Mouse (Mus musculus): ENCODE results near the gene Nfix. TPM values are rescaled to one million over a fixed set of nuclear protein-coding genes. Genes with fewer than 3 reads are reported as not detected.

Nfix gene
- polyA plus RNA-seq, 1 experiment: 18.2 TPM

- no peaks in the 10 kb centered on the region for H3K4me1 ChIP-seq (replicated peaks; ENCODE audit: control insufficient read depth, insufficient read depth, low read length)
- H3K36me3 ChIP-seq (ENCODE audit: control insufficient read depth, insufficient read depth, low read length): no peaks in the 10 kb centered on the region
- TF ChIP-seq CTCF (IDR thresholded peaks at IDR 0.05; ENCODE audit: borderline replicate concordance, control insufficient read depth, extremely low read depth, insufficient read depth, low read length, poor library complexity) (no peak), POLR2A (IDR thresholded peaks at IDR 0.05; ENCODE audit: control insufficient read depth, extremely low read depth, insufficient read depth, low read length, poor library complexity) (no peak)
- no peak overlapping the region for H3K4me3 ChIP-seq (ENCODE audit: control insufficient read depth, insufficient read depth, low read length)
- H3K27ac ChIP-seq (ENCODE audit: control insufficient read depth, insufficient read depth, low read length): no peak overlapping the region
- no peak for DNase-seq
- 86% methylated on average over 38 of the region's 38 CpGs for WGBS
- H3K27me3 ChIP-seq (ENCODE audit: control insufficient read depth, insufficient read depth, low read length): peaks cover 7% of the 10 kb centered on the region; the same call in 1 of the 2 replicates
These were observed 14.1 kb downstream of the Nfix start for GRCm38 (mm10) chr8:84785756-84786677.

DNA sequence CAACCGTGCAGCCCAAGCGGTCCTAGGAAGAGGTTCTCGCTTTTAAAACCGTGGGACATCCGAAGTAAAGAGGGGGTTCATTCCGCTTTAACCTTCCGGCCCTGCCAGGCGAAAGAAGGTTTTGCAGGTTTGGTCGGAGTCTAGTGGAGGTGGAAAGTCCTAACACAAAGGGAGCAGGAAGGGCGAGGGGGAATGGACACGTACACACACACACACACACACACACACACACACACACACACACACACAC, 14.7 kb downstream of the Nfix start:
- WGBS: 89% methylated on average over 11 of the region's 11 CpGs
- H3K36me3 ChIP-seq (ENCODE audit: control insufficient read depth, insufficient read depth, low read length): no peaks in the 10 kb centered on the region
- TF ChIP-seq CTCF (IDR thresholded peaks at IDR 0.05; ENCODE audit: borderline replicate concordance, control insufficient read depth, extremely low read depth, insufficient read depth, low read length, poor library complexity) (no peak), POLR2A (IDR thresholded peaks at IDR 0.05; ENCODE audit: control insufficient read depth, extremely low read depth, insufficient read depth, low read length, poor library complexity) (no peak)
- H3K4me1 ChIP-seq (replicated peaks; ENCODE audit: control insufficient read depth, insufficient read depth, low read length): no peaks in the 10 kb centered on the region
- peaks cover 7% of the 10 kb centered on the region; the same call in 1 of the 2 replicates for H3K27me3 ChIP-seq (ENCODE audit: control insufficient read depth, insufficient read depth, low read length)
- DNase-seq: no peak
- no peak overlapping the region for H3K4me3 ChIP-seq (ENCODE audit: control insufficient read depth, insufficient read depth, low read length)
- no peak overlapping the region for H3K27ac ChIP-seq (ENCODE audit: control insufficient read depth, insufficient read depth, low read length)

GRCm38 (mm10) chr8:84784681-84785505, 15.3 kb downstream of the Nfix start:
- Histone ChIP-seq H3K27ac (ENCODE audit: control insufficient read depth, insufficient read depth, low read length) (no peak overlapping the region), H3K36me3 (ENCODE audit: control insufficient read depth, insufficient read depth, low read length) (no peaks in the 10 kb centered on the region), H3K27me3 (ENCODE audit: control insufficient read depth, insufficient read depth, low read length) (peaks cover 7% of the 10 kb centered on the region; the same call in 1 of the 2 replicates), H3K4me3 (ENCODE audit: control insufficient read depth, insufficient read depth, low read length) (no peak overlapping the region), H3K4me1 (replicated peaks; ENCODE audit: control insufficient read depth, insufficient read depth, low read length) (no peaks in the 10 kb centered on the region)
- no peak for TF ChIP-seq CTCF (IDR thresholded peaks at IDR 0.05; ENCODE audit: borderline replicate concordance, control insufficient read depth, extremely low read depth, insufficient read depth, low read length, poor library complexity)
- no peak for TF ChIP-seq POLR2A (IDR thresholded peaks at IDR 0.05; ENCODE audit: control insufficient read depth, extremely low read depth, insufficient read depth, low read length, poor library complexity)
- DNase-seq: no peak
- WGBS: 48% methylated on average over 48 of the region's 48 CpGs

DNA sequence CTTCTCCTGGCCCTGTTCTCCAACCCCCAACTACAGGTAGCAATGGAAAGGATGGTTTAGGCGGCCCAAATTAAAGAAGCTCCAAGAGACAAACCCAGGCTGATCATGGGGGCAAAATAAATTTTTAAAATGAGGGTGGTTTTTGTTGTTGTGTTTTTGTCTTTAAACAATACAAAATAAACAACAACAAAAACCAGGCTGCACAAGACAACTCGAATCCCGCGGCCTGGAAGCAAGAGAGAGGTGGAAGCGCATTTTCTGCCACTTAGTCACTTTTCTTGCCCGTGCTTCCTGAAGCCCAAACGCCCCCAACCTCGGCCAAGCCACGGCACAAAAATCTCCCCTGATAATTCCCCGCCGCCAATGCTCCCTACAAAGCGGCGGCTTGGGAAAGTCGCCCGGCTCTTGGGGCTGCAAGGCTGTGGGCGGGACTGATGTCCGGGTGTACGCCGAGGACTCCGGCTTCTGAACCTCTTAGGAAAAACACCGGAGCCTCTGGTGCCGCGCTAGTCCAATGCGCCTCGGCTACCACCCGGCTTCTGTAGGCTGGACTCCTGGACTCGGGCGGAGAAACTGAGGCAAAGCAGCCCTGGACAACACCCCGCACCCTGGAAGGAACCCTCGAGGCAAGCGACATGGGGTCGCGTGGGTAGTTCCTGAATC, 16.1 kb downstream of the Nfix start:
- no peak for DNase-seq
- H3K27me3 ChIP-seq (ENCODE audit: control insufficient read depth, insufficient read depth, low read length): peaks cover 7% of the 10 kb centered on the region; the same call in 1 of the 2 replicates
- no peaks in the 10 kb centered on the region for H3K4me1 ChIP-seq (replicated peaks; ENCODE audit: control insufficient read depth, insufficient read depth, low read length)
- no peak overlapping the region for H3K27ac ChIP-seq (ENCODE audit: control insufficient read depth, insufficient read depth, low read length)
- no peaks in the 10 kb centered on the region for H3K36me3 ChIP-seq (ENCODE audit: control insufficient read depth, insufficient read depth, low read length)
- no peak for TF ChIP-seq POLR2A (IDR thresholded peaks at IDR 0.05; ENCODE audit: control insufficient read depth, extremely low read depth, insufficient read depth, low read length, poor library complexity)
- TF ChIP-seq CTCF (IDR thresholded peaks at IDR 0.05; ENCODE audit: borderline replicate concordance, control insufficient read depth, extremely low read depth, insufficient read depth, low read length, poor library complexity): no peak
- H3K4me3 ChIP-seq (ENCODE audit: control insufficient read depth, insufficient read depth, low read length): no peak overlapping the region
- WGBS: 70% methylated on average over 33 of the region's 33 CpGs

DNA sequence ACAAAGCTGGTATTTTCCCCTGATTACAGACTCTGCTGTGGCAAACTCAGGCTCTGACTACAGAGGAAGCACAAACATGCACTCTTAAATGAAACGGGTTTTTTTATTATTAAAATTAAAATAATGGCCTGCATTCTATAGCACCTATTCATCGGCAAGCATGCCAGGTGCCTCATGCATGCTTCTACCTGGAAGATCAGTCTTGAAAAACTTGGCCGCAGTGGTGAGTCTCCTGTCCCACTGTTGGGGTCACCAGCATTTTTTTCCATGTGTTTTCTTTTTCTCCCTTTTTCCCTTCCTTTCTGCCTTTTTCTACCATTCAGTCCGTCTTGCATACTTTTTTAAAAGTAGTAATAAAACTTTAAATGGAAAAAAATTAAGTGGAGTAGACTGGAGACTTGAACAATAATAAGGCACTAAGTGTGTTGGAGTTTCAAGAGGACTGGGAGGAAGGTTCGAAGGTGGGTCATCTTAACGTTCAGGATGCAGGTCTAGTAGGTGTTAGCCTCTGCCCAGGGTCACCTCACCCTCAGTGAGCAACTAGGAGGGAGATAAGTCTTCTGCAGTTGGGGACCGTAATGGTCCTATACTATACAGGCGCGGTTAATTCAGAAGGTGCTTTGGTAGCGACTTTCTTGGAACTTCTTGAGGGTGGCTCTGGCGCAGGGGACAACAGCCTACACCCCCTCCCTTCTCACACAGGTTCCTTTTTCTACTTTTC, 16.8 kb downstream of the Nfix start:
- peaks cover 7% of the 10 kb centered on the region; the same call in 1 of the 2 replicates for H3K27me3 ChIP-seq (ENCODE audit: control insufficient read depth, insufficient read depth, low read length)
- DNase-seq: no peak
- H3K27ac ChIP-seq (ENCODE audit: control insufficient read depth, insufficient read depth, low read length): no peak overlapping the region
- H3K4me1 ChIP-seq (replicated peaks; ENCODE audit: control insufficient read depth, insufficient read depth, low read length): no peaks in the 10 kb centered on the region
- TF ChIP-seq CTCF (IDR thresholded peaks at IDR 0.05; ENCODE audit: borderline replicate concordance, control insufficient read depth, extremely low read depth, insufficient read depth, low read length, poor library complexity) (no peak), POLR2A (IDR thresholded peaks at IDR 0.05; ENCODE audit: control insufficient read depth, extremely low read depth, insufficient read depth, low read length, poor library complexity) (no peak)
- WGBS: 89% methylated on average over 11 of the region's 11 CpGs
- no peaks in the 10 kb centered on the region for H3K36me3 ChIP-seq (ENCODE audit: control insufficient read depth, insufficient read depth, low read length)
- no peak overlapping the region for H3K4me3 ChIP-seq (ENCODE audit: control insufficient read depth, insufficient read depth, low read length)

Data from thymus, adult 2 months (tissue).